Mouse (Mus musculus): ENCODE data around the gene Neu2.
A peak's percentile ranks its signal among the peaks of the same experiment; 100 is the strongest.

The Neu2 gene

GRCm38 (mm10) chr1:87537008-87537407 lies 27.3 kb downstream of the Neu2 start:
- peak; percentile 66 for DNase-seq (ENCODE audit: low read depth, low spot score)

- peak; percentile 77 for DNase-seq (ENCODE audit: low read depth, low spot score)
Measured at GRCm38 (mm10) chr1:87541614-87542013, 31.9 kb downstream of the Neu2 start.

GRCm38 (mm10) chr1:87551008-87551407 lies 41.3 kb downstream of the Neu2 start:
- no peak for DNase-seq (ENCODE audit: low read depth, low spot score)

- DNase-seq (ENCODE audit: low read depth, low spot score): no peak
Measured at GRCm38 (mm10) chr1:87553586-87553985, 43.9 kb downstream of the Neu2 start.

GRCm38 (mm10) chr1:87562967-87563366 lies 53.3 kb downstream of the Neu2 start:
- DNase-seq (ENCODE audit: low read depth, low spot score): no peak

DNA sequence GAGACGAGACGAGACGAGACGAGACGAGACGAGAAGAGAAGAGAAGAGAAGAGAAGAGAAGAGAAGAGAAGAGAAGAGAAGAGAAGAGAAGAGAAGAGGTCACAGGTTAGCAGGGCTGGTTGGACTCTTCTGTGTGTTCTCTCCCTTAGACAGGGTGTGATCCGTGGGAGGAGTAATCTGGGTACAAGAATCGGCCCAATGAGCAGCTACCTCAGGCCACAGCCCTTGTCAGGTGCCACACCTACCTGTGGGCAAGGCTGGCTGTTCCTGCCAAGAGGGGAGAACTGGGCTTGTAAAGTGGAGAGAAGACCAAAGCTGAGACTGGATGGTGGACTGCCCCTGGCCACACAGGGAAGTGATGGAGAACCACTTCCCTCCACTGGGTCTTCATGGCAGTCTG lies 56.1 kb downstream of the Neu2 start:
- no peak for DNase-seq (ENCODE audit: low read depth, low spot score)

DNA sequence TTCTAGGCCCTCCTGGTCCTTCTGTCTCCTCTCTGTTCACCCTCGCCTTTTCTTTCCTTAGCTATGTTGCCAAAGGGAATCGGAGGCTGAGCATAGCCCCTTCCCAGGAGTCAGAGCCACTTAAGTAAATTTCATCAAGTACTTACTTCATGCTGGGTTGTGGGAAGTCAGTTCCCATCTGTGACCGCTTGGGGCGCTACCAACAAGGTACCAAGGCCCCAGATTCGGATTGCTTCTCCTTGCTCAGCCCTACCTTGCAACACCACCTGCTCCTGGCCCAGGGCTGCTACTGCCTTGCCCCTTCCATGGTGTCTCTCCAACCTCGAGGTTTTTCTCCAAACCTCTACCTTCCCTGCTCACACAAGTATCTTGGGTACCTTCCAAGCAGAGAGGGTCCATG lies 58.7 kb downstream of the Neu2 start:
- peak; percentile 39 for DNase-seq (ENCODE audit: low read depth, low spot score)

DNA sequence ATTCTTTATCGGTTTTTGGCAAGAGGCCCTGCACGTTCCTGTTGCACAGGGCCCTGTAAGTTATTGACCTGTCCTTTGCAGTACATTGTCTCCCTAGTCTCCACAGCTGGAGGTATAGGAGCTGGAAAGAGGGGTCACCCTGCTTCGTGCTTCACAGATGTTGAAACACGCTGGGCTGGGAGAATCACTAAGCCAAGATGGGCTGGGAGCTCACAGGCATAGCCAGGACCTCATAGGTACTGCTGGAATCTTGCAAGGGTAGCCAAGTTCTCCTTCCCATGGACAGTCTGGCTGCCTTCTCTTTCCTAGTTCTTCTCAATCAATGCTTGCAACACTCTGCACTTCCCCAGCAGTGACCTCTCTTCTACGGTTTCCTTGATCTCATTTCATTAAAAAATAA lies 63.6 kb downstream of the Neu2 start:
- no peak for DNase-seq (ENCODE audit: low read depth, low spot score)

- DNase-seq (ENCODE audit: low read depth, low spot score): no peak
Measured at GRCm38 (mm10) chr1:87573800-87574215, 64.1 kb downstream of the Neu2 start, which contains the start of gene Ngef. Ngef (minus strand) TSS chr1:87573870.

GRCm38 (mm10) chr1:87574353-87574752 lies 64.7 kb downstream of the Neu2 start:
- peak; percentile 29 for DNase-seq (ENCODE audit: low read depth, low spot score)

DNA sequence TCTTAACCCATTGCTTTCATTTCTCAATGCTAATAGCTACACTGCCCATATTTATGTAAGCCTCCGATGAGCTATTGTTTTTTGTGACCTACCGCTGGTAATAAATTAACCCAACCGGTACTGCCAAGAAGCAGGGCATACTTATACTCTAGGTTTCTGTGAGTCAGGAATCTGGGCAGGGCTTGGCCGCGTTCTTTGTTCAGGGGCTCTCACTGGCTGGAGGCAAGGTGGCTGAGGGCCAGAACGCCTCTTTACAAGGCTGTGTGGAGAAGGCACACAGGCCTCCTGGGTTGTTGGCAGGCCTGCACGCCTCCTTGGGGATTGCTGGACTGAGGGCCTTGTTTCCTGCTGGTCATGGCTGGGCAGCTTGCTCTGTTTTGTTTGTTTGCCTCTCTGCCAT lies 65.1 kb downstream of the Neu2 start:
- DNase-seq (ENCODE audit: low read depth, low spot score): peak; percentile 30

DNA sequence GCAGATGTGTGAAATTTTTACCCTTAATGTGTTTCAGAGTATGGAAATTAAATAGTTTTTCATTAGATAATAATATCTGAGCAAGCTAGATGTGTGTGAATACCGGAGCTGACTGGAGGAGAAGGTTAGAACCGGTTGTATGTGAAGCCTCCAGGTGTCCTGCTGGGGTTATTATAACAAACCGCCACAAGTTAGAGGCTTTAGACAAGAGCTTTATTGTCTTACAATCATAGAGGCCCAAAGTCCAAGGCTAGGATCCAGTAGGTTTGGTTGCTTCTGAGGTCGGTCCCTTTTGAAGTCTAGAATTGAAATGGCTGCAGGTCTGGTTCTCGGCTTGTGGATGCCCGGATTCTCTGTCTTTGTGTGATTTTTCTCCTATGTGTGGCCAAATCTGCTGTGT lies 69.3 kb downstream of the Neu2 start:
- DNase-seq (ENCODE audit: low read depth, low spot score): no peak

DNA sequence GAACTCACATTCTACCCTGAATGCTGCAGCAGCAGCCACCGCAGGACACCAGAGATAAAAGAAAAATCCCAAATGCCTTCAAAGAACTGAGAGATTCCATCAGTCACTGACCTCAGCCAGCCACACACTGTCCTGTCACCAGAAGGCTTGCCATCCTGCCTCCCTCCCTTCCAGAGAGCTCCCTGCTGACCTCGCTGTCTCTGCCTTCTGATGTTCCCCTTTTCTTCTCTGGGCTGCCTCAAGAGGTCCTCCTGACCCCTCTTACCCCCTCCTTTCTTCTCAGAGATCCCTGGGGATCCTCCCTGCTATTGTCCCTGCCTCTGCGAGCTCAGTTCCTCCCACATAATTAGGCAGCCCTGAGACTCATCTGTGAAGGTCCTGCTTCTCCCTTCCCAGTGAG lies 71.1 kb downstream of the Neu2 start:
- peak; percentile 37 for DNase-seq (ENCODE audit: low read depth, low spot score)

DNA sequence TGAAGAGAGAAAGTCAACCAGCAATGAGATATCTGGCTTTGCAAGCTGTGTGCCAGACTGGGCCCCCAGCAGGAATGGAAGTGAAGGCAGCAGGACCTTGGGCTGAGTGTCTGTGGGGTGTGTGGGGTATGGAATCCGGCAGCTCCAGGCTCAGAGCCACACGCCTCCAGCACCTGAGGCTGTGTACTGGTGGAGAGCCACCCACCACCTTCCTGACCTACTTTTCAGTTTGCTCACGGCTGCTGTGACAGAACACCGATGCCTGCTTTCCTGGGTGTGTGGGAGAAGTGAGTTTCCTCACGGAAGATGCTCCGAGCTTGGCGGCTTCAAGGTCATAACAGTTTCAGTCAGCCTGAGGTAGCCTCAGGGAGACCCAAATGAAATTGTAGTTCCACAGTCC lies 79.5 kb downstream of the Neu2 start:
- DNase-seq (ENCODE audit: low read depth, low spot score): peak; percentile 91

DNA sequence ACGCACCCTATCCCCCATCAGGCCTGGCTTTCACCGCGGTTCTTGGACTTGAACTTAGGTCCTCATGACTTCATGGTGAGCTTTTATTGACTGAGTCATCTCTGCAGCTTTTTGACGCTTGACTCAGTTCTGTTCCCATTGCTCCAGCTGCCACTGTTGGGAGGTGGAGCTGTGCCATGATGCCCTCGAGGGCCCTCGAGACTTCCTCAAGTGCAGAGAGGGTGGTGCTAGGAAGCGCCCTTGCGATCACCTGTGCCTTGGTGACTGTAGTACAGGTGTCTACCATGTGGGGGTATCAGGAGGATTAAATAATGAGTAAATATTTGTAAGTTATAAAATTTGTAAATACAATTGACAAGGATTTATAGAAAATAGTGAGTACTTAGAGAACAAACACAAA lies 80.3 kb downstream of the Neu2 start:
- DNase-seq (ENCODE audit: low read depth, low spot score): no peak

DNA sequence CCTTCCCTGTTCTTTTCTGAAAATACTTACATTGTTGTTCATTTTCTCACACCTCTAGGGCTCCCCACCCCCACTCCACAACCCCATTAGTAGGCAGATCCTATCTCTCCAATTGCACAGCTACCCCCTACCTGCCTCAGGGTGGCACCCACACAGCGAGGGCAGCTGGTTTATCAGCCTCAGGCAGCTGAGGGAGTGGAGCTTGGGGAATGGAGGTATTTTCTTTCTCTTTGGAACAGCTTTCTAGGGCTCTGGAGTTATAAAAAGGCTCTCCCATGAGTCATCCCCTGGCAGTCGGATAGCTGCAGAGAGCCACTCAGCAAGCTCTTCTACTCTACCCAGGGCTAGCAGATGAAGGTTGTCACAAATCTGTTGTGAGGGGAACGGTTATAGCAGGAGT lies 84.6 kb downstream of the Neu2 start:
- peak; percentile 96 for DNase-seq (ENCODE audit: low read depth, low spot score)

GRCm38 (mm10) chr1:87594671-87595070 lies 85.0 kb downstream of the Neu2 start:
- no peak for DNase-seq (ENCODE audit: low read depth, low spot score)

DNA sequence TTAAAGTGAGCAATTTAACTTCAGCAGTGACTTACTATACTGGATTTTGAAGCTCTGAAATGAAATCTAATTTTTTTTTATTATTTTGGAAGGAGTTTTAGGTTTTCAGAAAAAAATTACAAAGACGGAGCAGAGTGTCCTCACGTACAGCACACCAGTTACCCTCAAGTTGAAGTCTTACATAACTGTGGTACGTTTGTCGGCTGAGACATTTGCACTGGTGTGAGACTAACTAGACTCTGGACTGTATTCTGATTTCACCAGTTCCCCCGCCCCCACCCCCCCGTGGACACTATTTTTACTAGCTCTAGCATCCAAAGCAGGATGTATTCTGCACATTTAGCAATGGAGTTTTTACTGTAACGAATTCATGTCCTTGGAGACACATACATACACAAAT lies 90.8 kb downstream of the Neu2 start:
- DNase-seq (ENCODE audit: low read depth, low spot score): no peak

GRCm38 (mm10) chr1:87601801-87602200 lies 92.1 kb downstream of the Neu2 start:
- DNase-seq (ENCODE audit: low read depth, low spot score): no peak

GRCm38 (mm10) chr1:87603389-87603788 lies 93.7 kb downstream of the Neu2 start:
- peak; percentile 89 for DNase-seq (ENCODE audit: low read depth, low spot score)

DNA sequence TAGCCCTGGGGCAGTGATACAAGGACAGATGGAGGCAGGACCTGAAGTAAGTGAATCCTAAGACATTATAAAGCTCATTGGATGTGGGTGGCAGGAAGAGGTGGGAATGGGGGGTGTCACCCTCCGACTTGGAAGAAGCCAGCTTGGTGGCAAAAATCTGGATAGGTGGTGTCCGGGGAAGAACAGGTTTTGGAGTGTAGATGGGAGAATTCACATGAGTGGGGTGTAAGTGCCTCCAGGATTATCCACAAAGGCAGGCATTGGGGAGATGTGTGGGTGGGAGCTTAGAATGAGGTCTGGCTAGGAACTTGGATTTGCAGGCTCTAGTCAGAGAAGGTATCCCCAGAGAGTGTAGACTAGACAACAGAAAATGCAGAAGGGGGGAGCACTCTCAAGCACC lies 95.6 kb downstream of the Neu2 start:
- DNase-seq (ENCODE audit: low read depth, low spot score): peak; percentile 84

DNA sequence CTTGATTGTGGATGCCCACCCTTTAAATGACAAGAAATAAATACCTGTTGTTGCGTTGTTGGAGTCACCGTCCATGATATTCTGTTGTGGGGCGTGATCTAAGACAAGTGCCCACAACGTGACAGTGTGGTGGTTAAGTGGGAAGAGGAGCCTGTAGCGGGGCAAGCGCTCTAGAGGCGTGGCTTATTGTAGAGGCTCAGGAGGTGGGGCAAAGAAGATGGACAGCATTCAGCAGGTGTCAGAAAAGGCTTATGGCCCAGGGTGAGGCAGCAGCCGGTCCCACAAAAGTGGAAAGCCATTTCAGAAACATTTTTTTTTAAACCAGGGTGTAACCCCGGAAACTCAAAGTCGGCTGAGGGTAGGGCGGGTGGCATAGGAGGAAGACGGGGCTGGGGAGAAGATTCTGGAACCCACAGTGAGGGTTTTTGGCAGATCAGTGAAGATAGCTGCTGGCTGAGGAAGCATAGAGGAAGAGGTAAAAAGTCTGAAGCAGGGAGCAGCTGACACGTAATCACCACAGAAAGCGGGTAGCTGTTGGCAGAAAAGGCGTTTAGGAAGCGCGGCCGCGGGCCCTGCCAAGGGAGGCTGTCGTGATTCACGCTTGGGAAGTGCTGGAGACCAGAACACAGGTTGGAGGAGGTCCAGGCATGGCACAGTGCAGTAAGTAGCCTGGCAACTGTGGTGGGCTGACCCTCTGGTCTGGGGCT lies 97.8 kb downstream of the Neu2 start:
- DNase-seq (ENCODE audit: low read depth, low spot score): peak; percentile 92

DNA sequence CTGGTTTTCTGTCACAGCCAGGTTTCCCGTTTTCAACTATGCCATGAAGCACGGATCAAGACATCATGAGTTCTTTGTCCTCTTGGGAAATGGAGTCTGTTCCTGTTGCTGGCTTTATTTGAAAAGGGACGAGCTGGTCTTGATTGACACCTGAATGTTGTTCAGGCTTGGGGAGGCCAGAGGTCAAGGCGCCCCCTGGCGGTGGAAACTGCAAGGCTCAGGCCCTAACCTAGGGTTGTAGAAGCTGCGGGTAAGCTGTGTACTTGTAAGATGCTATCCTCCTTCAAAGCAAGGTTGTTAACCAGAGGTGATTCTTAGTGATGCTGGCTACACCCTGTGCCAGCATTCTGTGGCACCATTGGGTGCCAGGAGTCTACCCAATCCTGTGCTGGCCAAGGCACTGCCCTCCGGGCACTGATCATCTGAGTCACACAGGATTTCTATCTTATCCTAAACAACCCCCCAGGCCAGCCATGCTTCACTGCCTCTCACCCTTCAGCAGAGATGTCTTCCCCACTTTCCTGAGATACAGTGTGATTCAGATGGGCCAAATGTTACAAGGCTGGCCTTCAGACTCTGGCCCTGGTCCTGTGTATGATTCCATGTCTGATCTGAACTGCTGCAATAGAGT lies 98.8 kb downstream of the Neu2 start:
- DNase-seq (ENCODE audit: low read depth, low spot score): peak; percentile 67
